Mouse (Mus musculus) heart, embryonic 14.5 days (tissue): Measurements from ENCODE around the gene Ippk. TPM values are rescaled to one million over a fixed set of nuclear protein-coding genes. Genes with fewer than 3 reads are reported as not detected.

Source experiments
- ATAC-seq: fragments of 200-750 bp; cut with Nextera tagmentation; 2 replicates; pipeline ENCODE4 v1.8.0; 2017; ENCODE audit warnings: low read depth, moderate TSS enrichment; ENCODE audit not compliant: insufficient number of reproducible peaks, insufficient read depth, low FRiP score
- H3K27ac ChIP-seq, 2 experiments: fragments of 200-500 bp in 1 of 2; fragments of 300-500 bp in 1 of 2; sonication (generic) in 1 of 2; replicated peaks in 1 of 2; 2 replicates each; pipeline ENCODE4 v1.5.1; 2012 to 2014; ENCODE audit warnings: low read depth in 2 of 2, low read length in 2 of 2, control low read depth in 1 of 2, mild to moderate bottlenecking in 1 of 2, mixed read lengths in 1 of 2; ENCODE audit not compliant: control insufficient read depth in 1 of 2, insufficient read depth in 1 of 2
- H3K27me3 ChIP-seq: fragments of 300-500 bp; sonication (generic); 2 replicates; pipeline ENCODE4 v1.6.1; 2014; ENCODE audit warnings: mild to moderate bottlenecking, low read length, control low read depth; ENCODE audit not compliant: control insufficient read depth, insufficient read depth
- H3K36me3 ChIP-seq: fragments of 300-500 bp; sonication (generic); 2 replicates; pipeline ENCODE4 v1.6.1; 2014; ENCODE audit warnings: mild to moderate bottlenecking, control low read depth, low read length, mixed read lengths; ENCODE audit not compliant: control insufficient read depth, insufficient read depth
- H3K4me1 ChIP-seq, 2 experiments: fragments of 200-500 bp in 1 of 2; fragments of 300-500 bp in 1 of 2; sonication (generic) in 1 of 2; 2 replicates each; pipeline ENCODE4 v1.6.1; 2012 to 2014; ENCODE audit warnings: low read length in 2 of 2, control low read depth in 1 of 2, mixed read lengths in 1 of 2; ENCODE audit not compliant: control insufficient read depth in 2 of 2, insufficient read depth in 2 of 2
- H3K4me2 ChIP-seq: fragments of 300-500 bp; sonication (generic); 2 replicates; pipeline ENCODE4 v1.6.1; 2014; ENCODE audit warnings: mild to moderate bottlenecking, low read length
- H3K4me3 ChIP-seq, 2 experiments: fragments of 200-500 bp in 1 of 2; fragments of 300-500 bp in 1 of 2; sonication (generic) in 1 of 2; 2 replicates each; pipeline ENCODE4 v1.5.1; 2012 to 2014; ENCODE audit warnings: low read length in 2 of 2, mild to moderate bottlenecking in 2 of 2, control low read depth in 1 of 2, low read depth in 1 of 2, moderate library complexity in 1 of 2; ENCODE audit not compliant: control insufficient read depth in 1 of 2, insufficient read depth in 1 of 2
- H3K9ac ChIP-seq: fragments of 300-500 bp; sonication (generic); 2 replicates; pipeline ENCODE4 v1.6.1; 2014; ENCODE audit warnings: mild to moderate bottlenecking, low read length
- H3K9me3 ChIP-seq: fragments of 300-500 bp; sonication (generic); 2 replicates; pipeline ENCODE4 v1.6.1; 2016; ENCODE audit warnings: low read length, control low read depth; ENCODE audit not compliant: control insufficient read depth
- WGBS: fragments of 180-500 bp; shearing (Covaris S2); extraction: QIAGEN DNeasy Blood & Tissue Kit; methylation state at CpG from one replicate; pipeline ENCODE4 v1.1.7; 2014; 5-methylcytosine and 5-hydroxymethylcytosine counted together
- polyA plus RNA-seq: library from polyadenylated mRNA; unstranded; fragments of >200 nt; fragmentation: Nextera tagmentation; extraction: Ambion mirVana; gene quantifications from 2 replicates; pipeline ENCODE4 v1.2.1, GENCODE M21; 2014

Ippk gene
- polyA plus RNA-seq, 1 experiment from 2014 or later: 10.8 TPM

- ATAC-seq: peak; percentile 77
- Histone ChIP-seq H3K36me3 (no peaks in the 10 kb centered on the region), H3K9me3 (no peaks in the 10 kb centered on the region), H3K9ac (no peak overlapping the region), H3K27me3 (no peaks in the 10 kb centered on the region), H3K4me2 (no peak overlapping the region), H3K4me3 (no peak overlapping the region), H3K4me1 (peaks cover 4 to 11% of the 10 kb centered on the region in 2 experiments; a peak in 2 of 4 replicates), H3K27ac (peak overlapping the region in 1 of 2 experiments; percentile 79; a peak in 2 of 4 replicates)
- 44% methylated on average over 2 of the region's 2 CpGs for WGBS
These were observed 59.0 kb downstream of the Ippk start for GRCm38 (mm10) chr13:49480057-49480456.

GRCm38 (mm10) chr13:49480551-49480950, 59.5 kb downstream of the Ippk start:
- Histone ChIP-seq H3K4me1 (peaks cover 4 to 11% of the 10 kb centered on the region in 2 experiments; a peak in 2 of 4 replicates), H3K27ac (peak overlapping the region; percentile 68 to 79), H3K27me3 (no peaks in the 10 kb centered on the region), H3K4me3 (no peak overlapping the region), H3K9ac (0 out of 2 replicates have a peak overlapping the region, but pooled peaks have one; percentile 7), H3K36me3 (no peaks in the 10 kb centered on the region), H3K4me2 (no peak overlapping the region), H3K9me3 (no peaks in the 10 kb centered on the region)
- 56% methylated on average over 5 of the region's 5 CpGs for WGBS
- no peak for ATAC-seq

GRCm38 (mm10) chr13:49485388-49485787, 64.3 kb downstream of the Ippk start:
- H3K27ac ChIP-seq: no peak overlapping the region
- no peaks in the 10 kb centered on the region for H3K9me3 ChIP-seq
- H3K4me2 ChIP-seq: no peak overlapping the region
- no peaks in the 10 kb centered on the region for H3K36me3 ChIP-seq
- no peak for ATAC-seq
- H3K4me1 ChIP-seq: peaks cover 2 to 7% of the 10 kb centered on the region in 2 experiments; a peak in 2 of 4 replicates
- H3K27me3 ChIP-seq: no peaks in the 10 kb centered on the region
- WGBS: 90% methylated on average over 5 of the region's 5 CpGs
- H3K4me3 ChIP-seq: no peak overlapping the region
- no peak overlapping the region for H3K9ac ChIP-seq

DNA sequence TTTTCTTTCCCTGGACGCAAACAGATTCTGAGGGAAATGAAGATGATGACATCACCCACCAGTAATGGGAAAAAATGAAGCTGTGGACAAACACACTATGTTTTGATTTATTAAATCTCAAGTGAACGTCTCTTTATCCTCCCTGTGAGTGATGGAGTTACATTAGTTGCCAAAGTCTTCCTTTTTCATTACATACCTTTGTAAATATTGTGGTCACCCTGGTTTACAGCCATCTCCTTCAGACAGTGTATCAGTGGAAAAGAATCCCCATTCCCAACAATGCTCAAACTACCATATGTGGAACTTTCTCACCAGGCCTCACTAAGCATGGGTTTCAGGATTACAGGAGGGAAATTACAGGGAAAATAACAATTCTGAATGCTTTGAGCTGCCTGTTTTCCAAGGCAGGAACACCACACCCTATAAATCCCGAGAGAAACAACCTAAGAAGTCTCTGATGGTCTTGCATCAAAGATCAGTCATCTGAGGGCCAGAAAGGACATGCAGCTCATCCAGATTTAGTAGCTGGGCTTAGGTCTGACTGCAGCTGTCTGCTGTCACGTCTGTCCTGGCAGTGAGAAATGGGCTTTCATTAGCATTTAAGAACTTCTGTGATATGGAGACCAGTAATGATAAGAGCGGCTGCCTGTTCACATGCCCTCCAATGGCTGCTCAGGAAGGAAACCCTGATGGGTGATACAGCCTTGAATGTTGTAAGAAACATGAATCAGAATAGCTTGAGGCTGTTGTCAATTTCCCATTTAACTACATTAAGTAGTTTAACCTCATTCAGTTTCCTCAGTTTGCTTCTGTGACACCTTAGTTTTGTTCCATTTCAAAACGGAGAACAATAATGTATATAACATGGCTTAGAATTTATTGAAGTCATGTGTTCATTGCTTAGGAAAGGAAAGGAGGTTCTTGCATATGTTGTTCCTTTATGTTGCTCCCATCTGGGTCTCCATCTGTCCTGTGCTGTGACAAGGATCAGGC, 71.6 kb downstream of the Ippk start, which contains the start of gene Tes3-ps:
Gene Tes3-ps (plus strand): TSS at position 943 of the 993 bp plus-strand sequence.
- 37% methylated on average over 6 of the region's 6 CpGs for WGBS
- H3K4me2 ChIP-seq: no peak within 1 kb of the TSS

DNA sequence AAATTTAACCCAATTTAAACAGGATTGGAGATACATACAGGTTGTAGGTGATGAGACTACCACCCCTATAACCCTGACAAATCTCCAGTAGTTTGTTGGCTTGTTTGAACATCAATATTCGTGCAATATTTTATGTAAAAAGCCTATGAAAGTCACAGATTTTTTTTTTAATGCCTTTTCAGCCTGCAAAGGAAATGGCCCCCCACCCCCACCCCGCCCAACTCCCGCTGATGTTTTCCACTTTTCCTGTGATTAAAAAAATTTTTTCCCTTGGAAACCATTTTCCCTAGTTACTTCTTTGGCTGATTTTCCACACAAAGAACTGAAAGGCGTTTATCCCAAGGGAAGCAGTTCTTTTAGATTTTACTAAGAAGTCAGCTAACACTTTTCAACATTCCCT, 83.5 kb downstream of the Ippk start, which contains the start of gene Ecm2:
Gene Ecm2 (plus strand): TSS at position 301 of the 400 bp plus-strand sequence.
- Histone ChIP-seq H3K4me1 (peaks cover 0 to 8% of the 10 kb centered on the region in 2 experiments; a peak in 1 of 4 replicates), H3K36me3 (no peaks in the 10 kb centered on the region), H3K27ac (peak within 1 kb of the TSS in 1 of 2 experiments; percentile 2; a peak in 2 of 4 replicates), H3K4me2 (peak within 1 kb of the TSS; percentile 49), H3K4me3 (peak within 1 kb of the TSS in 1 of 2 experiments; percentile 12; a peak in 1 of 4 replicates), H3K27me3 (no peaks in the 10 kb centered on the region), H3K9me3 (no peaks in the 10 kb centered on the region), H3K9ac (no peak within 1 kb of the TSS)
- WGBS: 64% methylated on average over 4 of the region's 4 CpGs
- ATAC-seq: no peak

More for the DNA sequence above, 71.6 kb downstream of the Ippk start, which contains the start of gene Tes3-ps:
- no peaks in the 10 kb centered on the region for H3K27me3 ChIP-seq
- H3K27ac ChIP-seq: 0 out of 4 replicates have a peak within 1 kb of the TSS, but pooled peaks of 1 of the 2 experiments have one; percentile 46
- no peak within 1 kb of the TSS for H3K9ac ChIP-seq
- H3K4me1 ChIP-seq: peaks cover 3 to 11% of the 10 kb centered on the region in 2 experiments; a peak in 3 of 4 replicates
- ATAC-seq: no peak
- no peak within 1 kb of the TSS for H3K4me3 ChIP-seq
- H3K9me3 ChIP-seq: no peaks in the 10 kb centered on the region
- no peaks in the 10 kb centered on the region for H3K36me3 ChIP-seq

- Histone ChIP-seq H3K27ac (no peak overlapping the region), H3K4me1 (peaks cover 0 to 8% of the 10 kb centered on the region in 2 experiments; a peak in 1 of 4 replicates), H3K4me2 (peak overlapping the region; percentile 49), H3K27me3 (no peaks in the 10 kb centered on the region), H3K4me3 (no peak overlapping the region), H3K36me3 (no peaks in the 10 kb centered on the region), H3K9me3 (no peaks in the 10 kb centered on the region), H3K9ac (no peak overlapping the region)
- ATAC-seq: no peak
- 70% methylated on average over 4 of the region's 4 CpGs for WGBS
These were observed 84.7 kb downstream of the Ippk start for GRCm38 (mm10) chr13:49505776-49506175.

GRCm38 (mm10) chr13:49507176-49507575, 86.1 kb downstream of the Ippk start:
- Histone ChIP-seq H3K27ac (no peak overlapping the region), H3K4me2 (no peak overlapping the region), H3K36me3 (no peaks in the 10 kb centered on the region), H3K9ac (no peak overlapping the region), H3K9me3 (no peaks in the 10 kb centered on the region), H3K4me1 (peaks cover 0 to 8% of the 10 kb centered on the region in 2 experiments; a peak in 1 of 4 replicates), H3K4me3 (no peak overlapping the region), H3K27me3 (no peaks in the 10 kb centered on the region)
- 51% methylated on average over 3 of the region's 3 CpGs for WGBS
- no peak for ATAC-seq
